Mouse (Mus musculus) Patski (cell line): Measurements from ENCODE around the gene Cdkl5. TPM values are rescaled to one million over a fixed set of nuclear protein-coding genes. Genes with fewer than 3 reads are reported as not detected.

Experiments
- ATAC-seq: fragments of 100-300 bp; one replicate; pipeline ENCODE4 v1.8.0; 2021
- CTCF ChIA-PET: fragments of 350-600 bp; sonication (Branson Sonifier 250); formaldehyde crosslinking; loops from one replicate; lab custom pipeline; 2022; ENCODE audit warnings: inconsistent platforms; lab: Charles Lee
- POLR2A ChIA-PET: fragments of 350-600 bp; sonication (Branson Sonifier 250); formaldehyde crosslinking; loops from one replicate; lab custom pipeline; 2022; ENCODE audit warnings: antibody characterized with exemption, inconsistent platforms; lab: Charles Lee
- DNase-seq: peaks from one replicate; pipeline ENCODE4 v3.0.0-alpha.2; 2011; ENCODE audit warnings: low read depth, low spot score
- H3K27me3 ChIP-seq: fragments of 371-371 bp; one replicate; pipeline ENCODE4 v1.5.1; 2021
- CTCF ChIP-seq: fragments of 100-300 bp; IDR thresholded peaks from one replicate; pipeline ENCODE4 v1.5.1; 2021
- in situ Hi-C: fragments of 300-500 bp; cut with MboI; formaldehyde crosslinking; loops from 3 replicates; pipeline ENCODE4 v1.11.1; 2018; ENCODE audit warnings: low pct_unique_long_range_greater_than_20kb, mixed read lengths
- polyA plus RNA-seq: library from polyadenylated mRNA; unstranded; gene quantifications from one replicate; pipeline ENCODE4 v1.2.3, GENCODE M21; 2021

Cdkl5 gene
- polyA plus RNA-seq, 1 experiment from 2014 or later: 6.9 TPM

DNA sequence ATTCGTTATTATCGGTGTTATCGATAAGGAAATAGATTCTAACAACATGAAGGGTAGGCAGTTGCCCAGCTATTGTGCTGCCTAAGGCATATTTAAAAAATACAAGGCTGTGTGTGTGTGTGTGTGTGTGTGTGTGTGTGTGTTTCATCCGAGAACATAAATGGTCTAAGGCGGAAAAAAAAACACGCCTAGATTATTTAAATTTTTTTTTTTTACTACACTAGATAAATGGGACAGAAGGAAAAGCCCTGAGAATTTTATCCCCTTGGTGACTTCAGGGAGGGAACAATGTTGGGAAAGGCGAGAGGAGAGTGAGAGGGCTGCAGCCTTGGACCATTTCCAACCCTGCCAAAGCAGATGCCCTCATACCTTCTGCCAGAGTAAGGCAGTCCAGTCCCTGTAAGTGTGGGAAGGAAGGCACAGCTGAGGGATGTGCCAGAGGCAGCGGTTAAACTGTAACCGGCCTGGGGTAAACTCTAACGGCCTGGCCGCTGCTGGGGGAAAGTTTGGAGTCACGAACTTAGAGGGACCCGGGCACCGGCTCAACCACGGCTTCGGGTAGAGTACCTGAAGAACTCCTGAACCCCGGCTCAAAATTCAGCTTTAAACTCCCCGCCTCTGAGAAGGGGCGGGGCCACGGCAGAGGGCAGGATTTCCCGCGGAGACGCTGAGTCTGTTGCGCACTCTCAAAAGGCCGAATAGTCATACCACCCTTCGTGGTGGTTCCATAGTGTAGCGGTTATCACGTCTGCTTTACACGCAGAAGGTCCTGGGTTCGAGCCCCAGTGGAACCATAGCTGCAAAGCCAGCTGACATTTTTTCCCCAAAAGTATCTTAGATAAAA, 228.9 kb downstream of the Cdkl5 start:
- peak; percentile 95 for ATAC-seq
- H3K27me3 ChIP-seq: peaks cover 7% of the 10 kb centered on the region
- no peak for TF ChIP-seq CTCF
- ChIA-PET CTCF (interaction anchor here (1.0 kb wide), 1 partner anchor 11 kb away, joined by 3 read pairs; no protein-coding TSS in a partner anchor), POLR2A (no interaction called here)
- in situ Hi-C loops: no loop called here
- peak; percentile 41 for DNase-seq

DNA sequence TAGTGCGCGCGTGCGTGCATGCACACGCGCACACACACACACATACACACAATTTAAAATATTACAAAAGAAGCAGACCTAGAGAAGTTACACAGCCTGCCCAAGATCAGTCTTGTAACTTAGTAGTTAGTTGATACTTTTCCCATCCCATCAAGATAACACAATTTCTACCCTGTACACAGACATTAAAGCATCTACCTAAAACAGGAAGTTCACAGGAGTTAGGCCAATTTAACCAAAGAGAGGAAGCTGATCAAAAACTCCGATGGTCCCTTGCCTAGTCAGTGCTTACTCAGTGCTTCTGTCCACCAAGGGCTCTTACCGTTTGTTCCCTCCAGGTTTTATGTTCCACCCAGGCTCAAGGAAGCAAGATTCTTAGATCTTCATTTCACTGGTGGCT, 243.7 kb downstream of the Cdkl5 start:
- ATAC-seq (no peak), DNase-seq (no peak)
- CTCF ChIA-PET: no interaction called here
- POLR2A ChIA-PET: no interaction called here
- in situ Hi-C loops: no loop called here
- no peak for TF ChIP-seq CTCF
- peaks cover 3% of the 10 kb centered on the region for H3K27me3 ChIP-seq

GRCm38 (mm10) chrX:160748653-160749052, 245.9 kb downstream of the Cdkl5 start:
- no peak for ATAC-seq
- no peaks in the 10 kb centered on the region for H3K27me3 ChIP-seq
- POLR2A ChIA-PET: no interaction called here
- in situ Hi-C loops: no loop called here
- no peak for DNase-seq
- CTCF ChIA-PET: no interaction called here
- no peak for TF ChIP-seq CTCF

DNA sequence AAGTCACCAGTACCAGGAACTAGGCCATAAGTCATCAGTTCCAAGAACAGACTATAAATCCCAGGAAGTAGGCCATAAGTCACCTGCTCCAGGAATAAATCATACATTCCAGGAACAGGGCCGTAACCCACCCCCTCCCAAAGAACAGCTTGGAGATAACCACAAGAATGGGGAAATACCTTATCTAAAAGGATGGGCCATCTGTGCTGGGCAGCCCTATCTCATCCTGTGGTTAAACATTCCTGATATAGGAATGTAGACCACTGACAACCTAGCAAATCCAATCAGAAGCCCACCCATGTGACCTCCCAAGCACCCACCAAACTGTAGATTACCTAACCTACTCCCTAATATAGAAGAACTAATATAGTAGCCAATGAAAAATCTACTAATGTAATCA, 249.1 kb downstream of the Cdkl5 start:
- no peaks in the 10 kb centered on the region for H3K27me3 ChIP-seq
- in situ Hi-C loops: no loop called here
- POLR2A ChIA-PET: no interaction called here

DNA sequence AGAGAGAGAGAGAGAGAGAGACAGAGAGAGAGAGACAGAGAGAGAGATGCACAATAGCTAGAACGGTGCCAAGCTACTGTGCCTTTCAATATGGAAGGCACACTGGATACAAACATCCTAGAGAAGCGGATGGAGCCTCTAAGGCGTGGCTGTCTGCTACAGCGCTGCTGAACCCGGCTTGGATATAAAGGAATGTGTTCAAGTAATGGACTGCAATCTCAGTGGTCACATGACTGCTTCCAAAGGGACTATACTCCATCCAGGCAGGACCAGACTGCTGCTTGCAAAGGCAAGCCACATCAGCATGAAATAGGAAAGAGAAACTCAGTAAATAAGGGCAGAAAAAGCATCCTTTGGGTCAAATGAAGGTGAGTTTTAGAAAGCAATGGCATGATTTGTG, 258.9 kb downstream of the Cdkl5 start, which contains the start of gene Ppef1:
TSS of gene Ppef1 (minus strand) at position 116 of the 400 bp plus-strand sequence.
- in situ Hi-C loops: no loop called here
- ATAC-seq: no peak
- no peaks in the 10 kb centered on the region for H3K27me3 ChIP-seq
- CTCF ChIA-PET: no interaction called here
- TF ChIP-seq CTCF: no peak
- DNase-seq: no peak
- POLR2A ChIA-PET: no interaction called here

More for the DNA sequence above, 249.1 kb downstream of the Cdkl5 start:
- CTCF ChIA-PET: no interaction called here
- no peak for ATAC-seq
- no peak for TF ChIP-seq CTCF
- no peak for DNase-seq

Other genes with a start within 250 kb of the Cdkl5 start
- not detected for gene Rs1, start 226.7 kb downstream of the Cdkl5 start, polyA plus RNA-seq
- gene Gja6, start 87.7 kb downstream of the Cdkl5 start, polyA plus RNA-seq: 0.08 TPM
- not detected for gene Scml2, start 122.5 kb upstream of the Cdkl5 start, polyA plus RNA-seq